Mouse (Mus musculus) right cerebral cortex, postnatal 4 days (tissue): ENCODE results near the gene Brd4.
A peak's percentile ranks its signal among the peaks of the same experiment; 100 is the strongest.

Experiments
- DNase-seq: peaks from one replicate; pipeline ENCODE4 v3.0.0-alpha.2; 2022

Gene Brd4

GRCm38 (mm10) chr17:32284262-32285137 lies at the start of gene Brd4:
Brd4 (minus strand) TSS chr17:32284722.
- peak; percentile 91 for DNase-seq

- no peak for DNase-seq
These were observed 49.3 kb upstream of the Brd4 start for GRCm38 (mm10) chr17:32333675-32334303.

- no peak for DNase-seq
These were observed 43.0 kb upstream of the Brd4 start for GRCm38 (mm10) chr17:32327501-32327900.

GRCm38 (mm10) chr17:32322809-32323208 lies 38.3 kb upstream of the Brd4 start:
- DNase-seq, result no peak

- no peak for DNase-seq
These were observed 37.3 kb upstream of the Brd4 start for GRCm38 (mm10) chr17:32321836-32322235.

GRCm38 (mm10) chr17:32321390-32321734 lies 36.8 kb upstream of the Brd4 start:
- DNase-seq, result no peak

GRCm38 (mm10) chr17:32320597-32321389 lies 36.3 kb upstream of the Brd4 start, which contains the start of gene Akap8:
Akap8 (minus strand) TSS chr17:32321238.
- peak; percentile 95 for DNase-seq

GRCm38 (mm10) chr17:32319950-32320349 lies 35.4 kb upstream of the Brd4 start:
- DNase-seq, result no peak

GRCm38 (mm10) chr17:32317708-32318107 lies 33.2 kb upstream of the Brd4 start:
- DNase-seq, result no peak

- DNase-seq, result no peak
These were observed 32.5 kb upstream of the Brd4 start for GRCm38 (mm10) chr17:32317032-32317431.

- no peak for DNase-seq
These were observed 31.0 kb upstream of the Brd4 start for GRCm38 (mm10) chr17:32315560-32315959.

GRCm38 (mm10) chr17:32313892-32314291 lies 29.4 kb upstream of the Brd4 start:
- no peak for DNase-seq

GRCm38 (mm10) chr17:32312801-32313200 lies 28.3 kb upstream of the Brd4 start:
- no peak for DNase-seq

- DNase-seq, result no peak
These were observed 23.4 kb upstream of the Brd4 start for GRCm38 (mm10) chr17:32307963-32308362.

GRCm38 (mm10) chr17:32298125-32298524 lies 13.6 kb upstream of the Brd4 start:
- no peak for DNase-seq

GRCm38 (mm10) chr17:32295901-32296300 lies 11.4 kb upstream of the Brd4 start:
- DNase-seq, result no peak

- no peak for DNase-seq
These were observed 10.6 kb upstream of the Brd4 start for GRCm38 (mm10) chr17:32295160-32295559.

GRCm38 (mm10) chr17:32285138-32285670 lies 682 bp upstream of the Brd4 start:
- DNase-seq, result no peak

- DNase-seq, result peak; percentile 49
These were observed 726 bp downstream of the Brd4 start for GRCm38 (mm10) chr17:32283771-32284221.

- DNase-seq, result peak; percentile 11
These were observed 1.2 kb downstream of the Brd4 start for GRCm38 (mm10) chr17:32283341-32283740.

- DNase-seq, result no peak
These were observed 2.8 kb downstream of the Brd4 start for GRCm38 (mm10) chr17:32281611-32282310.

- no peak for DNase-seq
These were observed 3.4 kb downstream of the Brd4 start for GRCm38 (mm10) chr17:32281126-32281525.
